Mouse (Mus musculus) lung, adult 2 months (tissue): ENCODE results near the gene Nudt10.
"Not testable (repeated sequence)": the region's sequence is repeated elsewhere in the genome, so short reads cannot be mapped to it uniquely, and the experiment has no call there.

ENCODE experiments used
- CTCF ChIP-seq: fragments of 200-500 bp; IDR thresholded peaks from 2 replicates; pipeline ENCODE4 v1.5.1; 2011; ENCODE audit warnings: mild to moderate bottlenecking, low read length, control low read depth; ENCODE audit not compliant: insufficient read depth
- POLR2A ChIP-seq: fragments of 200-500 bp; IDR thresholded peaks from 2 replicates; pipeline ENCODE4 v1.6.1; 2011; ENCODE audit warnings: low read depth, mild to moderate bottlenecking, control low read depth, low read length, borderline replicate concordance; ENCODE audit errors: extremely low read depth

GRCm38 (mm10) chrX:6172823-6173640 lies at the start of gene Nudt10:
- not testable (repeated sequence) for TF ChIP-seq POLR2A, CTCF
